Mouse (Mus musculus): ENCODE measurements around the gene Krtap5-4. TPM values are rescaled to one million over a fixed set of nuclear protein-coding genes. Genes with fewer than 3 reads are reported as not detected.

Gene Krtap5-4
- total RNA-seq, 2 experiments from 2014 or later, result not detected

Other genes with a start within 250 kb of the Krtap5-4 start
- 74.6 and 92.6 TPM in 2 replicates for gene Mob2, start 242.5 kb upstream of the Krtap5-4 start, total RNA-seq (2015; ENCODE audit: low replicate concordance)
- gene Mob2, start 242.5 kb upstream of the Krtap5-4 start, total RNA-seq (2017; ENCODE audit: low replicate concordance), result 59.1 and 69.3 TPM in 2 replicates
- gene Dusp8, start 207.7 kb upstream of the Krtap5-4 start, total RNA-seq (2015; ENCODE audit: low replicate concordance), result 21.6 and 23.5 TPM in 2 replicates
- gene Dusp8, start 207.7 kb upstream of the Krtap5-4 start, total RNA-seq (2017; ENCODE audit: low replicate concordance), result 8.1 and 11.2 TPM in 2 replicates
- not detected in 2 replicates for gene Gm45618, start 182.8 kb upstream of the Krtap5-4 start, total RNA-seq (2015; ENCODE audit: low replicate concordance)
- gene Gm45618, start 182.8 kb upstream of the Krtap5-4 start, total RNA-seq (2017; ENCODE audit: low replicate concordance), result not detected in 2 replicates
- gene Gm39115, start 167.5 kb upstream of the Krtap5-4 start, total RNA-seq (2015; ENCODE audit: low replicate concordance), result not detected in 2 replicates
- not detected in 2 replicates for gene Gm39115, start 167.5 kb upstream of the Krtap5-4 start, total RNA-seq (2017; ENCODE audit: low replicate concordance)
- gene Gm45337, start 158.9 kb upstream of the Krtap5-4 start, total RNA-seq (2015; ENCODE audit: low replicate concordance), result not detected in 2 replicates
- not detected in 2 replicates for gene Gm45337, start 158.9 kb upstream of the Krtap5-4 start, total RNA-seq (2017; ENCODE audit: low replicate concordance)
- gene Gm29735, start 146.4 kb upstream of the Krtap5-4 start, total RNA-seq (2015; ENCODE audit: low replicate concordance), result not detected in 2 replicates
- not detected in 2 replicates for gene Gm29735, start 146.4 kb upstream of the Krtap5-4 start, total RNA-seq (2017; ENCODE audit: low replicate concordance)
- gene Gm4553, start 137.8 kb upstream of the Krtap5-4 start, total RNA-seq (2015; ENCODE audit: low replicate concordance), result not detected in 2 replicates
- not detected in 2 replicates for gene Gm4553, start 137.8 kb upstream of the Krtap5-4 start, total RNA-seq (2017; ENCODE audit: low replicate concordance)
- not detected in 2 replicates for gene Krtap5-2, start 127.5 kb upstream of the Krtap5-4 start, total RNA-seq (2015; ENCODE audit: low replicate concordance)
- not detected in 2 replicates for gene Krtap5-2, start 127.5 kb upstream of the Krtap5-4 start, total RNA-seq (2017; ENCODE audit: low replicate concordance)
- not detected in 2 replicates for gene Gm10153, start 113.2 kb upstream of the Krtap5-4 start, total RNA-seq (2015; ENCODE audit: low replicate concordance)
- not detected in 2 replicates for gene Gm10153, start 113.2 kb upstream of the Krtap5-4 start, total RNA-seq (2017; ENCODE audit: low replicate concordance)
- not detected in 2 replicates for gene Krtap5-3, start 102.2 kb upstream of the Krtap5-4 start, total RNA-seq (2015; ENCODE audit: low replicate concordance)
- not detected in 2 replicates for gene Krtap5-3, start 102.2 kb upstream of the Krtap5-4 start, total RNA-seq (2017; ENCODE audit: low replicate concordance)
- gene Gm7579, start 91.7 kb upstream of the Krtap5-4 start, total RNA-seq (2015; ENCODE audit: low replicate concordance), result not detected in 2 replicates
- gene Gm7579, start 91.7 kb upstream of the Krtap5-4 start, total RNA-seq (2017; ENCODE audit: low replicate concordance), result not detected in 2 replicates
- gene Krtap5-5, start 73.6 kb upstream of the Krtap5-4 start, total RNA-seq (2015; ENCODE audit: low replicate concordance), result not detected in 2 replicates
- gene Krtap5-5, start 73.6 kb upstream of the Krtap5-4 start, total RNA-seq (2017; ENCODE audit: low replicate concordance), result not detected in 2 replicates
- not detected in 2 replicates for gene Gm40460, start 62.5 kb upstream of the Krtap5-4 start, total RNA-seq (2015; ENCODE audit: low replicate concordance)
- not detected in 2 replicates for gene Gm40460, start 62.5 kb upstream of the Krtap5-4 start, total RNA-seq (2017; ENCODE audit: low replicate concordance)
- not detected in 2 replicates for gene Gm2431, start 45.2 kb upstream of the Krtap5-4 start, total RNA-seq (2015; ENCODE audit: low replicate concordance)
- not detected in 2 replicates for gene Gm2431, start 45.2 kb upstream of the Krtap5-4 start, total RNA-seq (2017; ENCODE audit: low replicate concordance)
- gene Gm4559, start 29.2 kb upstream of the Krtap5-4 start, total RNA-seq (2015; ENCODE audit: low replicate concordance), result not detected in 2 replicates
- not detected in 2 replicates for gene Gm4559, start 29.2 kb upstream of the Krtap5-4 start, total RNA-seq (2017; ENCODE audit: low replicate concordance)
- gene Krtap5-1, start 6.4 kb upstream of the Krtap5-4 start, total RNA-seq (2015; ENCODE audit: low replicate concordance), result not detected in 2 replicates
- not detected in 2 replicates for gene Krtap5-1, start 6.4 kb upstream of the Krtap5-4 start, total RNA-seq (2017; ENCODE audit: low replicate concordance)
- gene Ifitm10, start 70.2 kb downstream of the Krtap5-4 start, total RNA-seq (2015; ENCODE audit: low replicate concordance), result not detected in 2 replicates
- gene Ifitm10, start 70.2 kb downstream of the Krtap5-4 start, total RNA-seq (2017; ENCODE audit: low replicate concordance), result not detected in 2 replicates
- not detected in 2 replicates for gene Gm49369, start 79.1 kb downstream of the Krtap5-4 start, total RNA-seq (2015; ENCODE audit: low replicate concordance)
- gene Gm49369, start 79.1 kb downstream of the Krtap5-4 start, total RNA-seq (2017; ENCODE audit: low replicate concordance), result 143 and 216 TPM in 2 replicates
- 207 and 227 TPM in 2 replicates for gene Ctsd, start 84.5 kb downstream of the Krtap5-4 start, total RNA-seq (2015; ENCODE audit: low replicate concordance)
- gene Ctsd, start 84.5 kb downstream of the Krtap5-4 start, total RNA-seq (2017; ENCODE audit: low replicate concordance), result 161 and 184 TPM in 2 replicates
- gene Syt8, start 131.3 kb downstream of the Krtap5-4 start, total RNA-seq (2015; ENCODE audit: low replicate concordance), result not detected in 2 replicates
- not detected in 2 replicates for gene Syt8, start 131.3 kb downstream of the Krtap5-4 start, total RNA-seq (2017; ENCODE audit: low replicate concordance)
- gene Tnni2, start 138.3 kb downstream of the Krtap5-4 start, total RNA-seq (2015; ENCODE audit: low replicate concordance), result not detected in 2 replicates
- gene Tnni2, start 138.3 kb downstream of the Krtap5-4 start, total RNA-seq (2017; ENCODE audit: low replicate concordance), result not detected in 2 replicates
- gene Lsp1, start 157.3 kb downstream of the Krtap5-4 start, total RNA-seq (2015; ENCODE audit: low replicate concordance), result 88.0 and 115 TPM in 2 replicates
- gene Lsp1, start 157.3 kb downstream of the Krtap5-4 start, total RNA-seq (2017; ENCODE audit: low replicate concordance), result 64.5 and 76.5 TPM in 2 replicates
- not detected in 2 replicates for gene Tnnt3, start 195.3 kb downstream of the Krtap5-4 start, total RNA-seq (2015; ENCODE audit: low replicate concordance)
- not detected in 2 replicates for gene Tnnt3, start 195.3 kb downstream of the Krtap5-4 start, total RNA-seq (2017; ENCODE audit: low replicate concordance)
- gene Mrpl23, start 229.1 kb downstream of the Krtap5-4 start, total RNA-seq (2015; ENCODE audit: low replicate concordance), result 9.6 TPM in 1 of 2 replicates, not detected in the other
- gene Mrpl23, start 229.1 kb downstream of the Krtap5-4 start, total RNA-seq (2017; ENCODE audit: low replicate concordance), result 0.13 TPM in 1 of 2 replicates, not detected in the other